Mouse (Mus musculus): Measurements from ENCODE around the gene Atp1b1.

GRCm38 (mm10) chr1:164412906-164413305 is 45.2 kb downstream of the Atp1b1 start:
- no peak for TF ChIP-seq TAL1 (IDR thresholded peaks at IDR 0.05; ENCODE audit: low read length)
- no peak for TF ChIP-seq GATA1 (IDR thresholded peaks at IDR 0.05; ENCODE audit: low read length)
